9 mouse cellular contexts compared by ENCODE assay signal in genomic region chr2:74965384-74966060, GRCm38 (mm10).
DNase-seq lines count a peak whose midpoint lies in the region; ATAC-seq and TF ChIP-seq lines count a peak whose summit lies in the region.
"Had no signal": no experiment of that assay in that cellular context is flagged by ENCODE, and none has a peak within 500 bp of the region (broad histone marks: within the 10 kb centered on the region; RNA-seq: fewer than 3 reads in every experiment).

No protein-coding gene starts in this region.

- no peak for TF ChIP-seq POLR2A in lung, adult 2 months (IDR thresholded peaks at IDR 0.05; ENCODE audit: borderline replicate concordance, extremely low read depth, low read depth, low read length)

- peak; percentile 11 to 27 for DNase-seq in lung, adult 18-20 months
- no peak for DNase-seq in lung, adult 2 months
- peak; percentile 49 to 59 for DNase-seq in heart, postnatal 36 days
- peak; percentile 80 for DNase-seq in lung, embryonic 14.5 days
- DNase-seq in right cerebral cortex, postnatal 14 days: peak; percentile 17
- no peak for DNase-seq in thymus, postnatal 14 days
- DNase-seq in adipocyte (ENCODE audit: low spot score): no peak

- no peaks in the 10 kb centered on the region for H3K9me3 ChIP-seq in forebrain, embryonic 15.5 days
- H3K9me3 ChIP-seq in lung, embryonic 14.5 days (ENCODE audit: low read depth, low read length): no peaks in the 10 kb centered on the region
- H3K9me3 ChIP-seq: limb, embryonic 15.5 days had no signal

- H3K4me1 ChIP-seq in lung, adult 2 months (ENCODE audit: control insufficient read depth, insufficient read depth, low read length): no peaks in the 10 kb centered on the region
- H3K4me1 ChIP-seq in forebrain, embryonic 15.5 days: peaks cover 7% of the 10 kb centered on the region; the same call in 1 of the 2 replicates
- no peaks in the 10 kb centered on the region for H3K4me1 ChIP-seq in lung, embryonic 14.5 days (ENCODE audit: insufficient read depth)

- no peaks in the 10 kb centered on the region for H3K27me3 ChIP-seq in forebrain, embryonic 15.5 days
- H3K27me3 ChIP-seq in lung, embryonic 14.5 days (ENCODE audit: insufficient read depth, low read length): peaks cover 13% of the 10 kb centered on the region

- no peak overlapping the region for H3K27ac ChIP-seq in forebrain, embryonic 15.5 days (replicated peaks)
- H3K27ac ChIP-seq in lung, embryonic 14.5 days (ENCODE audit: low read depth): no peak overlapping the region
- H3K27ac ChIP-seq: limb, embryonic 15.5 days had no signal

- H3K4me3 ChIP-seq in lung, adult 2 months (replicated peaks; ENCODE audit: extremely low read depth, low read depth, low read length): no peak overlapping the region
- no peak overlapping the region for H3K4me3 ChIP-seq in forebrain, embryonic 15.5 days
- H3K4me3 ChIP-seq in lung, embryonic 14.5 days (ENCODE audit: low read depth, low read length): no peak overlapping the region
- H3K4me3 ChIP-seq: limb, embryonic 15.5 days had no signal

- ATAC-seq in forebrain, embryonic 15.5 days (replicated peaks): no peak
- ATAC-seq in lung, embryonic 14.5 days (ENCODE audit: insufficient read depth): peak; percentile 83

- H3K4me2 ChIP-seq in forebrain, embryonic 15.5 days (replicated peaks): peak overlapping the region; percentile 30
- H3K4me2 ChIP-seq in lung, embryonic 14.5 days: peak overlapping the region; percentile 22; the same call in 1 of the 2 replicates
- H3K4me2 ChIP-seq: limb, embryonic 15.5 days had no signal

- no peak overlapping the region for H3K9ac ChIP-seq in forebrain, embryonic 15.5 days (replicated peaks)
- H3K9ac ChIP-seq in lung, embryonic 14.5 days: no peak overlapping the region
- H3K9ac ChIP-seq: limb, embryonic 15.5 days had no signal

- H3K36me3 ChIP-seq in forebrain, embryonic 15.5 days: no peaks in the 10 kb centered on the region
- H3K36me3 ChIP-seq in lung, embryonic 14.5 days (ENCODE audit: insufficient read depth): no peaks in the 10 kb centered on the region
- H3K36me3 ChIP-seq: limb, embryonic 15.5 days had no signal

- intact Hi-C loops in heart, postnatal 36 days (cut with DNase I): loop anchor here (10.0 kb wide), 2 partner anchors 349 to 619 kb away; no protein-coding TSS in a partner anchor

- TF ChIP-seq CTCF in lung, adult 2 months (IDR thresholded peaks at IDR 0.05; ENCODE audit: insufficient read depth, low read length): no peak
- TF ChIP-seq CTCF in lung, embryonic 14.5 days (IDR thresholded peaks at IDR 0.05; ENCODE audit: low read depth): no peak

- 38% methylated on average over 18 of the region's 18 CpGs for WGBS in lung, adult 2 months
- WGBS in forebrain, embryonic 15.5 days: 29% methylated on average over 18 of the region's 18 CpGs
- 28% methylated on average over 18 of the region's 18 CpGs for WGBS in lung, embryonic 14.5 days

Comparison
In these comparisons a context has a peak if more than half of its experiments do, and no peak if none do; other contexts are left out.
1. DNase-seq: peak in lung, adult 18-20 months (2 of 2), heart, postnatal 36 days (2 of 2), lung, embryonic 14.5 days (single experiment) and right cerebral cortex, postnatal 14 days (single experiment); none in lung, adult 2 months (single experiment), thymus, postnatal 14 days (single experiment) and adipocyte (single experiment).